Mouse (Mus musculus): ENCODE results near the gene Tprn. TPM values are rescaled to one million over a fixed set of nuclear protein-coding genes. Genes with fewer than 3 reads are reported as not detected.

Tprn gene
- total RNA-seq, 2 experiments from 2014 or later, result 13.9 to 14.0 TPM

Other genes with a start within 250 kb of the Tprn start
- 100 to 1,000 TPM; 793 to 858 TPM for gene Nsmf, start 208.3 kb upstream of the Tprn start, total RNA-seq (2021)
- not detected for gene Entpd8, start 182.3 kb upstream of the Tprn start, total RNA-seq (2021)
- not detected for gene Noxa1, start 167.5 kb upstream of the Tprn start, total RNA-seq (2021)
- 10 to 100 TPM; 43.0 to 50.3 TPM for gene Nrarp, start 81.9 kb upstream of the Tprn start, total RNA-seq (2021)
- gene Tor4a, start 65.7 kb upstream of the Tprn start, total RNA-seq (2021), result 1 to 10 TPM; 1.8 to 2.4 TPM
- 10 to 100 TPM; 50.6 to 59.3 TPM for gene Nelfb, start 51.1 kb upstream of the Tprn start, total RNA-seq (2021)
- not detected for gene Stpg3, start 48.0 kb upstream of the Tprn start, total RNA-seq (2021)
- gene Fam166a, start 43.9 kb upstream of the Tprn start, total RNA-seq (2021), result not detected
- 100 to 1,000 TPM; 394 to 449 TPM for gene Tubb4b, start 37.9 kb upstream of the Tprn start, total RNA-seq (2021)
- gene Slc34a3, start 28.3 kb upstream of the Tprn start, total RNA-seq (2021), result not detected
- not detected for gene Rnf224, start 25.8 kb upstream of the Tprn start, total RNA-seq (2021)
- 100 to 1,000 TPM; 212 to 216 TPM for gene Rnf208, start 20.4 kb upstream of the Tprn start, total RNA-seq (2021)
- gene Cysrt1, start 20.2 kb upstream of the Tprn start, total RNA-seq (2021), result not detected
- gene AL732309.1, start 15.8 kb upstream of the Tprn start, total RNA-seq (2021), result 1 to 10 TPM in 1 of 2 experiments, under 1 TPM in 1; 0.45 to 4.0 TPM
- gene Tmem203, start 7.2 kb upstream of the Tprn start, total RNA-seq (2021), result 10 to 100 TPM; 35.6 to 39.1 TPM
- gene Ssna1, start 9.8 kb downstream of the Tprn start, total RNA-seq (2021), result 10 to 100 TPM; 77.2 to 83.4 TPM
- gene Anapc2, start 9.9 kb downstream of the Tprn start, total RNA-seq (2021), result 10 to 100 TPM; 82.8 to 85.3 TPM
- not detected for gene Tmem210, start 25.5 kb downstream of the Tprn start, total RNA-seq (2021)
- not detected for gene Lrrc26, start 27.3 kb downstream of the Tprn start, total RNA-seq (2021)
- 100 to 1,000 TPM; 345 to 348 TPM for gene Grin1, start 56.6 kb downstream of the Tprn start, total RNA-seq (2021)
- gene Man1b1, start 69.7 kb downstream of the Tprn start, total RNA-seq (2021), result 10 to 100 TPM; 51.3 to 59.8 TPM
- gene Dpp7, start 93.7 kb downstream of the Tprn start, total RNA-seq (2021), result 10 to 100 TPM; 21.2 to 28.0 TPM
- 10 to 100 TPM; 11.2 to 11.5 TPM for gene Uap1l1, start 103.1 kb downstream of the Tprn start, total RNA-seq (2021)
- 10 to 100 TPM; 16.0 to 18.3 TPM for gene Sapcd2, start 109.7 kb downstream of the Tprn start, total RNA-seq (2021)
- gene Entpd2, start 133.3 kb downstream of the Tprn start, total RNA-seq (2021), result 10 to 100 TPM; 26.1 to 26.6 TPM
- gene Npdc1, start 136.7 kb downstream of the Tprn start, total RNA-seq (2021), result 100 to 1,000 TPM; 416 to 446 TPM
- gene Fut7, start 160.6 kb downstream of the Tprn start, total RNA-seq (2021), result under 1 TPM; 0.33 to 0.78 TPM
- 100 to 1,000 TPM; 107 to 118 TPM for gene Abca2, start 166.1 kb downstream of the Tprn start, total RNA-seq (2021)
- gene Clic3, start 194.2 kb downstream of the Tprn start, total RNA-seq (2021), result under 1 TPM in 1 of 2 experiments, not detected in 1; 0.60 TPM
- gene Paxx, start 198.5 kb downstream of the Tprn start, total RNA-seq (2021), result 10 to 100 TPM; 56.1 to 68.6 TPM
- 100 to 1,000 TPM; 257 to 743 TPM for gene Ptgds, start 207.4 kb downstream of the Tprn start, total RNA-seq (2021)
- gene Lcn12, start 231.3 kb downstream of the Tprn start, total RNA-seq (2021), result not detected
- 100 to 1,000 TPM; 132 to 140 TPM for gene Fbxw5, start 238.1 kb downstream of the Tprn start, total RNA-seq (2021)
- 1 to 10 TPM; 1.5 to 1.9 TPM for gene C8g, start 239.1 kb downstream of the Tprn start, total RNA-seq (2021)